Mouse (Mus musculus) kidney, adult 2 months (tissue): ENCODE data around the gene Map3k7. TPM values are rescaled to one million over a fixed set of nuclear protein-coding genes. Genes with fewer than 3 reads are reported as not detected.

Experiments used
- DNase-seq: peaks from one replicate; pipeline ENCODE4 v3.0.0; 2021
- H3K27ac ChIP-seq: fragments of 200-500 bp; 2 replicates; pipeline ENCODE4 v1.5.1; 2012; ENCODE audit warnings: low read depth, low read length, control low read depth, inconsistent platforms; ENCODE audit not compliant: insufficient read depth
- H3K27me3 ChIP-seq: fragments of 200-500 bp; replicated peaks from 2 replicates; pipeline ENCODE4 v1.6.1; 2012; ENCODE audit warnings: mild to moderate bottlenecking, moderate library complexity, low read length, inconsistent platforms; ENCODE audit not compliant: control insufficient read depth, insufficient read depth
- H3K36me3 ChIP-seq: fragments of 200-500 bp; 2 replicates; pipeline ENCODE4 v1.6.1; 2012; ENCODE audit warnings: mild to moderate bottlenecking, moderate library complexity, low read length, inconsistent platforms; ENCODE audit not compliant: control insufficient read depth, insufficient read depth
- H3K4me1 ChIP-seq: fragments of 200-500 bp; 2 replicates; pipeline ENCODE4 v1.6.1; 2011; ENCODE audit warnings: low read length; ENCODE audit not compliant: control insufficient read depth, insufficient read depth
- H3K4me3 ChIP-seq: fragments of 200-500 bp; 2 replicates; pipeline ENCODE4 v1.5.1; 2011; ENCODE audit warnings: mild to moderate bottlenecking, low read depth, low read length, control low read depth; ENCODE audit not compliant: insufficient read depth
- CTCF ChIP-seq: fragments of 200-500 bp; conservative IDR thresholded peaks from 2 replicates; pipeline ENCODE4 v1.5.1; 2011; ENCODE audit warnings: low read depth, mild to moderate bottlenecking, control low read depth, low read length, moderate library complexity, mixed read lengths; ENCODE audit not compliant: insufficient read depth, insufficient read length
- POLR2A ChIP-seq: fragments of 200-500 bp; IDR thresholded peaks from one replicate; pipeline ENCODE4 v1.6.1; 2011; ENCODE audit warnings: low read depth, low read length, control low read depth
- WGBS: fragments of 180-500 bp; shearing (Covaris S2); methylation state at CpG from one replicate; pipeline ENCODE4 v1.1.7; 2018; 5-methylcytosine and 5-hydroxymethylcytosine counted together
- polyA plus RNA-seq: library from polyadenylated mRNA; depleted of rRNA; stranded (reverse); fragments of >200 nt; gene quantifications from 2 replicates; pipeline ENCODE4 v1.2.3, GENCODE M21; 2012

Gene Map3k7
- polyA plus RNA-seq, 1 experiment: 44.1 TPM

DNA sequence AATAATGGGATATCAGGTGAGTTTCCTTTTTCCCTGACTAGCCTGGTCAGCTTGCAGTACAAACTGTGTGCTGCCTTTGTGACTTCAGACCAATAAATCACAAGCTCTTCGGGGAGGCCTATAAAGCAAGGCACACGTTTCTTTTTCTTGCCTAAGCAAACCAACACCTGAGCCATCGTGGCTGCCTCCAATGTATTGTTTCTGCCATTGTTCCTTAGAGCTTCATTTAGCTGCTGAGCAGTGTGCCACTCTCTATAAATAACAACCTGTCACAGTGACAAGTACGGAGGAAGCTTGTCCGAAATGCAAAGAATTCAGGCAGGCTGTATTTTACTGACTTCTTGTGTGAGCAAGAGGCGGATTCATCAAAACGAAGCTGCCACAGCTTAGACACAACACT, 73.4 kb downstream of the Map3k7 start:
- 42% methylated on average over 7 of the region's 7 CpGs for WGBS

DNA sequence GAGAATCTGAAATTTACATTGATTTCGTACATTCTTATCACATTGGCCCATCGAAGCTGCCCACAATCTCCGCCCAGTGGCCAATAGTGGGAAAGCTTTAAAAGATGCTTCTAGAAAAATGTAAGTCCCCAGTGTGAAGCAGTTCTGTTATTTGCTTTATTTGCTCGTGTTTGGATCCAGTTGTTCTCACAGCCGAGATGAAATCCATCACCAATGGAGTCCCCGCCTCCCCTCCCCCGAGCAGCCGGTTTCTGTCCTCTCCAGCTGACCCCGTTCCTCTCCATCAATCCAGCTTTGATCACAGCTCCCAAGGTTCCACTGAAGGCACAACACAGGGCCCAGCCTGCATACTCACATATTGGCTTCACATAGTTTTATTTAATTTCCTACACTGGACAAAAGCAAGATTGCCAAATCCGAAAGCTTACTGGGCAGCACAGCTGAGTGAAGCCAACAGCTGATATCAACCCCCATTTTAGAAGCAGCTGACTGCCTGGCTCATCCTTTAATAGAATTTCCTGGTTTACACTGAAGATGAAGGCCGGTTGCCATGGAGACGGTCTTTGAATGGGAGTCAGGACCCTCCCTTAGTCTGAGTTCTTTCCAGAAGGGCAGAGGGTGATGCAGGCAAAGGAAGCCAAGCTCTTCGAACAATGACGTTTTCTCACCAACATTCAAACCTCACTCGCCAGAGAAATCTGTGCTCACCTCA, 78.0 kb downstream of the Map3k7 start:
- no peak for DNase-seq
- WGBS: 50% methylated on average over 15 of the region's 15 CpGs
- H3K27ac ChIP-seq: no peak overlapping the region
- TF ChIP-seq CTCF: no peak; the same call in 1 of the 2 replicates
- TF ChIP-seq POLR2A: no peak
- H3K4me3 ChIP-seq: no peak overlapping the region
- no peaks in the 10 kb centered on the region for H3K36me3 ChIP-seq
- no peaks in the 10 kb centered on the region; the same call in 1 of the 2 replicates for H3K27me3 ChIP-seq
- H3K4me1 ChIP-seq: no peaks in the 10 kb centered on the region

More for the DNA sequence above, 73.4 kb downstream of the Map3k7 start:
- H3K27me3 ChIP-seq: no peaks in the 10 kb centered on the region; the same call in 1 of the 2 replicates
- no peaks in the 10 kb centered on the region for H3K4me1 ChIP-seq
- DNase-seq: no peak
- H3K4me3 ChIP-seq: no peak overlapping the region
- no peak for TF ChIP-seq POLR2A
- no peak for TF ChIP-seq CTCF
- no peaks in the 10 kb centered on the region for H3K36me3 ChIP-seq
- H3K27ac ChIP-seq: no peak overlapping the region

DNA sequence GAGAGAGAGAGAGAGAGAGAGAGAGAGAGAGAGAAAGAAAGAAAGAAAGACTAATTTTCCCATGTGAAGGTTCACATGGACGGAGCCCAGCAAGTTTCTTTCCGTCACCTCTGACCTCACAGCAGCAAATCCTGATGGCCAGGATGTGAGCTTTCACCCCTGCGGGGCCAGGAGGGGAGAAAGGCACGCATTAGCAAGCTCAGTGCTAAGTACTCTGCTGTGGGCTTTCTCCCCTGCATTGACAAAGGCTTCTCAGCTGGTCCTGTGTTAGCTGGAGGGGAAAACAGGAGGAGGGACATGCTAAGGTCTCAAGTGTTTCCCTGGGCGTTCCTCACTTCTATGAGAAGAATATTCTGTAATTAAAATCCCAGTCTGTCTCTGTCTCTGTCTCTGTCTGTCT, 81.3 kb downstream of the Map3k7 start:
- no peak overlapping the region for H3K27ac ChIP-seq
- H3K4me1 ChIP-seq: no peaks in the 10 kb centered on the region
- DNase-seq: peak; percentile 35
- TF ChIP-seq POLR2A (no peak), CTCF (no peak)
- WGBS: 32% methylated on average over 5 of the region's 5 CpGs
- H3K27me3 ChIP-seq: no peaks in the 10 kb centered on the region
- H3K4me3 ChIP-seq: no peak overlapping the region
- no peaks in the 10 kb centered on the region for H3K36me3 ChIP-seq

DNA sequence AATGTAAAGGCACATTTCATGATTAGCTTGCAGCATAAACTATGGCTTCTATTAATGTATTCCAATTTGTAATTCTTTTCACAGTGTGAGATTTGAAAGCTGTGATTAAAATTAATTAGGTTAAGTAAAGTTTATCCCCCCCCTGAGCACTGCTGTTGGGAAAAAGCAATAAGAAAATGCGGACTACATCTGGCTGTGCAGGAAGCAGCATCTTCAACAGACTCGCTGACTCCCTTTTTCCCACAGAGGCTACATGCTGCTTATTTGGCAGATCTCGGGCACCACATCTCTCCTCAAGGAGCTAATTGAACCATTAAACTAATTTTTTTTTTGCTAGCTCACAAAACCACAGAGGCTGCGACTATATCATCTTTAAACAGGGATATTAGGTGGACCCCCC, 85.9 kb downstream of the Map3k7 start:
- TF ChIP-seq POLR2A: no peak
- no peak for TF ChIP-seq CTCF
- no peak for DNase-seq
- Histone ChIP-seq H3K27me3 (no peaks in the 10 kb centered on the region), H3K4me3 (no peak overlapping the region), H3K36me3 (no peaks in the 10 kb centered on the region), H3K4me1 (no peaks in the 10 kb centered on the region), H3K27ac (no peak overlapping the region)
- WGBS: 55% methylated on average over 4 of the region's 4 CpGs

DNA sequence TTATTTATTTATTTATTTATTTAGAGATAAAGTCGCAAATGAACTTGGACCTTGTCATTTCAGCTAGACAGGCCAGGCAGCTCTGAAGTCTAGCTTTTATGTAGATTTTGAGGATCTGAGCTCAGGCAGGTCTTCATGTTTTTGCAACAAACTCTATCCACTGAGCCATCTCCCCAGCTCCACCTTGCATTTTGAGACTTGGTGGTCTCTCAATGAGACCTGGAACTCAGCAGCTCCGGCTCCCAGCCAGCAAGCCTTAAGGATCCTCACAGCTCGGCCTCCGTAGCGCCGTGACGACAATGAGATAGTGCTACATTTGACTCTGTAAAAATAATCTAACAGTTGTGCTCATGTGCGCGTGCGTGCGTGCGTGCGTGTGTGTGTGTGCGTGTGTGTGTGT, 89.3 kb downstream of the Map3k7 start:
- no peak overlapping the region for H3K27ac ChIP-seq
- H3K27me3 ChIP-seq: no peaks in the 10 kb centered on the region
- 63% methylated on average over 14 of the region's 14 CpGs for WGBS
- no peaks in the 10 kb centered on the region for H3K4me1 ChIP-seq
- no peak for DNase-seq
- no peak for TF ChIP-seq POLR2A
- no peak for TF ChIP-seq CTCF
- H3K4me3 ChIP-seq: no peak overlapping the region
- no peaks in the 10 kb centered on the region for H3K36me3 ChIP-seq

DNA sequence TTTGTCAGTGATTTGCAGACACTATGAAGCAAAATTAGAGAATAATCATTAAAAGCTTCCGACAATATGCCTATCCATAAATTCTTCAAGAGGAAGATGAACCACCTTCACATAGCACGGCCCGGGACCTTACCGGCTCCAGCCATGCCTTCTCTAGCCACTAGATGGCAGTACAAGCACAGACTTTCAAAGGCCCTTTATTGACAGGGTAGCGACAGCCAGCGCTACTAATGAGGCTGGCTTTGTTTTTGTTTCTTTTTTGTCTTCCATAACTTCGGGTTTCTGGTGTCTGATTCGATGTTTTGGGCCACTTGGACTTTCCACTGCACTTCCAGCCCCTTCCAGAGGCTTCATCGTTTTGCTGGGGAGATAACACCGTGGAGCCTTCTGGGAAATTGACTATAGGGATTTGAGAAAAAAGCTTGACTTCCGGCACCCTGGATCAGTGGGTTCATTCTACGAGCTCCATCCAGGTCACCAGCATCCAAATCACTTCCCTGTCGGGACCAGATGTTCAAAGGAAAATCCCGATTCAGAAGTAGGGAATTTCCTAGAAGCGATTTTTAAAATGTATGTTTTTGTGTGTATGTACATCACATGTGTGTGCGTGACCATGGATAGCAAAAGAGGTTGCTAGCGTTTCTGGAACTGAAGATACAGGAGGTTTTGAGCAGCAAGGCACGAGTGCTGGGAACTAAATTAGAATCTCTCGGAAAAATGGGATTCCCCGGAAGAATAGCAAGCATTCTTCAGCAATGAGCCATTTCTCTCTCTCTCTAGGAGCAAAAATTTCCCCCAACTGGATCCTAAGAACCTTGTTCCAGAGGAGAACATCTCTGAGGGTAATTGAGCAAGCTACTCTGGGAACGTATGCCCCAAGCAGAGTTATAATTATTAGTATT, 91.5 kb downstream of the Map3k7 start:
- Histone ChIP-seq H3K27me3 (no peaks in the 10 kb centered on the region), H3K36me3 (no peaks in the 10 kb centered on the region), H3K4me1 (no peaks in the 10 kb centered on the region), H3K4me3 (peak overlapping the region; percentile 59), H3K27ac (no peak overlapping the region)
- DNase-seq: peak; percentile 86
- TF ChIP-seq POLR2A: no peak
- TF ChIP-seq CTCF: peak; percentile 94
- WGBS: 19% methylated on average over 21 of the region's 21 CpGs

DNA sequence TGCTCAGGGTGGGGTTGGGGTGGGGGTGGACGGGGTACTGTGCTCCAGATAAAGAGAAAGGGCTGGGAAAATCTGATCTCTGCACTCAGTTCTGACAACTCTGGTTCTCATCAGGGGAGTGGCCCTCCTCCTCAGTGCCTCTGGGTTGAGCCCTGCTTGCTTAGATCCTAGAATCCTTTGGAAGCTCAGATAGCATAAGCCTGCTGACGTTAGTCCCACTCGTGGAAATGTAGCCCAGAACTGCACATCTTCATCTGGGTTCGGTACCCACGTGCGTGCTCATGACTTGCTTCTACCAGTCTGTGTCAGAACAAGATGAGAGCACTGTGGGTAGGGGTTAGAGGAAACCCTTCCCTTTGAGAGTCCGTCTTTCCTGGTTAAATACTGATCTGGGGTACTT, 92.5 kb downstream of the Map3k7 start:
- 75% methylated on average over 7 of the region's 7 CpGs for WGBS
- H3K4me1 ChIP-seq: no peaks in the 10 kb centered on the region
- H3K4me3 ChIP-seq: no peak overlapping the region
- TF ChIP-seq POLR2A (no peak), CTCF (no peak)
- H3K27ac ChIP-seq: no peak overlapping the region
- H3K27me3 ChIP-seq: no peaks in the 10 kb centered on the region
- no peak for DNase-seq
- no peaks in the 10 kb centered on the region for H3K36me3 ChIP-seq
